Mouse (Mus musculus): ENCODE data around the gene Eef1g. TPM values are rescaled to one million over a fixed set of nuclear protein-coding genes. Genes with fewer than 3 reads are reported as not detected.

Gene Eef1g
- polyA plus RNA-seq, 1 experiment from 2014 or later: 346 TPM

GRCm38 (mm10) chr19:9026634-9027033 lies 59.8 kb downstream of the Eef1g start:
- peak; percentile 89 for ATAC-seq
- Histone ChIP-seq H3K9me3 (ENCODE audit: control insufficient read depth, low read length) (no peaks in the 10 kb centered on the region), H3K4me2 (ENCODE audit: low read length) (no peak overlapping the region), H3K27me3 (replicated peaks; ENCODE audit: control insufficient read depth, insufficient read depth, low read length) (no peaks in the 10 kb centered on the region), H3K36me3 (ENCODE audit: control insufficient read depth, insufficient read depth) (no peaks in the 10 kb centered on the region), H3K4me3 (replicated peaks; ENCODE audit: low read length) (no peak overlapping the region), H3K9ac (replicated peaks; ENCODE audit: low read depth, low read length) (no peak overlapping the region), H3K4me1 (replicated peaks; ENCODE audit: control insufficient read depth, insufficient read depth, low read length) (peaks cover 28% of the 10 kb centered on the region), H3K27ac (ENCODE audit: low read length) (0 out of 2 replicates have a peak overlapping the region, but pooled peaks have one; percentile 25)
- 28% methylated on average over 4 of the region's 4 CpGs for WGBS

GRCm38 (mm10) chr19:9027795-9028194 lies 61.0 kb downstream of the Eef1g start:
- Histone ChIP-seq H3K36me3 (ENCODE audit: control insufficient read depth, insufficient read depth) (no peaks in the 10 kb centered on the region), H3K27me3 (replicated peaks; ENCODE audit: control insufficient read depth, insufficient read depth, low read length) (no peaks in the 10 kb centered on the region), H3K4me3 (replicated peaks; ENCODE audit: low read length) (no peak overlapping the region), H3K4me2 (ENCODE audit: low read length) (no peak overlapping the region), H3K27ac (ENCODE audit: low read length) (no peak overlapping the region), H3K9me3 (ENCODE audit: control insufficient read depth, low read length) (no peaks in the 10 kb centered on the region), H3K9ac (replicated peaks; ENCODE audit: low read depth, low read length) (no peak overlapping the region), H3K4me1 (replicated peaks; ENCODE audit: control insufficient read depth, insufficient read depth, low read length) (peaks cover 35% of the 10 kb centered on the region)
- WGBS: 15% methylated on average over 5 of the region's 5 CpGs
- ATAC-seq: no peak; the same call in 1 of the 2 replicates

Other genes starting within 250 kb of the Eef1g start
- gene Slc3a2, start 243.7 kb upstream of the Eef1g start, polyA plus RNA-seq (2015; fragmentation: Nextera tagmentation; extraction: Ambion mirVana): 186 TPM in 2 replicates
- gene Wdr74, start 231.2 kb upstream of the Eef1g start, polyA plus RNA-seq (2015; fragmentation: Nextera tagmentation; extraction: Ambion mirVana): 90.6 and 109 TPM in 2 replicates
- 2.5 and 2.8 TPM in 2 replicates for gene 1700092M07Rik, start 226.3 kb upstream of the Eef1g start, polyA plus RNA-seq (2015; fragmentation: Nextera tagmentation; extraction: Ambion mirVana)
- 129 and 136 TPM in 2 replicates for gene Stx5a, start 225.6 kb upstream of the Eef1g start, polyA plus RNA-seq (2015; fragmentation: Nextera tagmentation; extraction: Ambion mirVana)
- gene Nxf1, start 210.0 kb upstream of the Eef1g start, polyA plus RNA-seq (2015; fragmentation: Nextera tagmentation; extraction: Ambion mirVana): 200 and 218 TPM in 2 replicates
- 230 and 247 TPM in 2 replicates for gene Tmem223, start 196.0 kb upstream of the Eef1g start, polyA plus RNA-seq (2015; fragmentation: Nextera tagmentation; extraction: Ambion mirVana)
- gene Tmem179b, start 192.6 kb upstream of the Eef1g start, polyA plus RNA-seq (2015; fragmentation: Nextera tagmentation; extraction: Ambion mirVana): 27.0 and 29.1 TPM in 2 replicates
- 30.8 and 32.2 TPM in 2 replicates for gene Taf6l, start 180.6 kb upstream of the Eef1g start, polyA plus RNA-seq (2015; fragmentation: Nextera tagmentation; extraction: Ambion mirVana)
- 160 and 164 TPM in 2 replicates for gene Polr2g, start 168.5 kb upstream of the Eef1g start, polyA plus RNA-seq (2015; fragmentation: Nextera tagmentation; extraction: Ambion mirVana)
- 8.9 and 9.6 TPM in 2 replicates for gene Zbtb3, start 164.5 kb upstream of the Eef1g start, polyA plus RNA-seq (2015; fragmentation: Nextera tagmentation; extraction: Ambion mirVana)
- gene Ttc9c, start 147.7 kb upstream of the Eef1g start, polyA plus RNA-seq (2015; fragmentation: Nextera tagmentation; extraction: Ambion mirVana): 71.1 and 72.1 TPM in 2 replicates
- gene Hnrnpul2, start 147.0 kb upstream of the Eef1g start, polyA plus RNA-seq (2015; fragmentation: Nextera tagmentation; extraction: Ambion mirVana): 5.1 and 5.5 TPM in 2 replicates
- not detected in 2 replicates for gene AC129217.1, start 137.3 kb upstream of the Eef1g start, polyA plus RNA-seq (2015; fragmentation: Nextera tagmentation; extraction: Ambion mirVana)
- gene Bscl2, start 129.6 kb upstream of the Eef1g start, polyA plus RNA-seq (2015; fragmentation: Nextera tagmentation; extraction: Ambion mirVana): 88.3 and 98.7 TPM in 2 replicates
- gene Gng3, start 127.8 kb upstream of the Eef1g start, polyA plus RNA-seq (2015; fragmentation: Nextera tagmentation; extraction: Ambion mirVana): 258 and 306 TPM in 2 replicates
- 0.45 and 0.57 TPM in 2 replicates for gene Lrrn4cl, start 116.3 kb upstream of the Eef1g start, polyA plus RNA-seq (2015; fragmentation: Nextera tagmentation; extraction: Ambion mirVana)
- 172 and 173 TPM in 2 replicates for gene Ubxn1, start 95.5 kb upstream of the Eef1g start, polyA plus RNA-seq (2015; fragmentation: Nextera tagmentation; extraction: Ambion mirVana)
- gene Uqcc3, start 86.1 kb upstream of the Eef1g start, polyA plus RNA-seq (2015; fragmentation: Nextera tagmentation; extraction: Ambion mirVana): 49.7 and 53.5 TPM in 2 replicates
- gene Lbhd1, start 83.3 kb upstream of the Eef1g start, polyA plus RNA-seq (2015; fragmentation: Nextera tagmentation; extraction: Ambion mirVana): 50.0 and 51.9 TPM in 2 replicates
- gene Gm49403, start 83.1 kb upstream of the Eef1g start, polyA plus RNA-seq (2015; fragmentation: Nextera tagmentation; extraction: Ambion mirVana): not detected in 2 replicates
- 49.9 and 50.6 TPM in 2 replicates for gene 1810009A15Rik, start 78.2 kb upstream of the Eef1g start, polyA plus RNA-seq (2015; fragmentation: Nextera tagmentation; extraction: Ambion mirVana)
- 0.34 TPM in 1 of 2 replicates, not detected in the other for gene Gm49416, start 78.1 kb upstream of the Eef1g start, polyA plus RNA-seq (2015; fragmentation: Nextera tagmentation; extraction: Ambion mirVana)
- 41.0 and 45.9 TPM in 2 replicates for gene Ints5, start 74.0 kb upstream of the Eef1g start, polyA plus RNA-seq (2015; fragmentation: Nextera tagmentation; extraction: Ambion mirVana)
- gene Ganab, start 69.0 kb upstream of the Eef1g start, polyA plus RNA-seq (2015; fragmentation: Nextera tagmentation; extraction: Ambion mirVana): 91.7 and 95.1 TPM in 2 replicates
- 67.3 and 75.9 TPM in 2 replicates for gene B3gat3, start 46.7 kb upstream of the Eef1g start, polyA plus RNA-seq (2015; fragmentation: Nextera tagmentation; extraction: Ambion mirVana)
- 1.7 and 1.8 TPM in 2 replicates for gene Rom1, start 37.7 kb upstream of the Eef1g start, polyA plus RNA-seq (2015; fragmentation: Nextera tagmentation; extraction: Ambion mirVana)
- 9.7 and 10.5 TPM in 2 replicates for gene Eml3, start 37.5 kb upstream of the Eef1g start, polyA plus RNA-seq (2015; fragmentation: Nextera tagmentation; extraction: Ambion mirVana)
- 175 and 186 TPM in 2 replicates for gene Mta2, start 25.2 kb upstream of the Eef1g start, polyA plus RNA-seq (2015; fragmentation: Nextera tagmentation; extraction: Ambion mirVana)
- 33.6 and 35.5 TPM in 2 replicates for gene Tut1, start 13.2 kb upstream of the Eef1g start, polyA plus RNA-seq (2015; fragmentation: Nextera tagmentation; extraction: Ambion mirVana)
- gene Ahnak, start 22.2 kb downstream of the Eef1g start, polyA plus RNA-seq (2015; fragmentation: Nextera tagmentation; extraction: Ambion mirVana): 2.2 and 3.4 TPM in 2 replicates
- not detected in 2 replicates for gene Scgb1a1, start 120.9 kb downstream of the Eef1g start, polyA plus RNA-seq (2015; fragmentation: Nextera tagmentation; extraction: Ambion mirVana)
- 31.7 and 39.8 TPM in 2 replicates for gene Asrgl1, start 168.6 kb downstream of the Eef1g start, polyA plus RNA-seq (2015; fragmentation: Nextera tagmentation; extraction: Ambion mirVana)

All from forebrain, embryonic 16.5 days (tissue).